Mouse (Mus musculus) stomach, postnatal 0 days (tissue): ENCODE results near the gene Col5a1. TPM values are rescaled to one million over a fixed set of nuclear protein-coding genes. Genes with fewer than 3 reads are reported as not detected.

Experiments
- ATAC-seq: fragments of 200-750 bp; cut with Nextera tagmentation; 2 replicates; pipeline ENCODE4 v1.8.0; 2017; ENCODE audit not compliant: low FRiP score, low TSS enrichment
- DNase-seq: peaks from one replicate; pipeline ENCODE4 v3.0.0-alpha.2; 2016; ENCODE audit warnings: low spot score
- H3K27ac ChIP-seq: fragments of 300-500 bp; sonication (generic); replicated peaks from 2 replicates; pipeline ENCODE4 v1.5.1; 2014; ENCODE audit warnings: mild to moderate bottlenecking, control low read depth
- H3K27me3 ChIP-seq: fragments of 300-500 bp; sonication (generic); 2 replicates; pipeline ENCODE4 v1.6.1; 2014; ENCODE audit warnings: low read length; ENCODE audit not compliant: control insufficient read depth, insufficient read depth
- H3K36me3 ChIP-seq: fragments of 300-500 bp; sonication (generic); 2 replicates; pipeline ENCODE4 v1.6.1; 2014; ENCODE audit warnings: low read length, mixed read lengths; ENCODE audit not compliant: control insufficient read depth, insufficient read depth
- H3K4me1 ChIP-seq: fragments of 300-500 bp; sonication (generic); replicated peaks from 2 replicates; pipeline ENCODE4 v1.6.1; 2014; ENCODE audit warnings: antibody characterized with exemption; ENCODE audit not compliant: control insufficient read depth, insufficient read depth
- H3K4me2 ChIP-seq: fragments of 300-500 bp; sonication (generic); replicated peaks from 2 replicates; pipeline ENCODE4 v1.6.1; 2014; ENCODE audit warnings: low read depth, mild to moderate bottlenecking, control low read depth, moderate library complexity
- H3K4me3 ChIP-seq: fragments of 300-500 bp; sonication (generic); 2 replicates; pipeline ENCODE4 v1.5.1; 2014; ENCODE audit warnings: low read depth, low read length, control low read depth
- H3K9ac ChIP-seq: fragments of 300-500 bp; sonication (generic); 2 replicates; pipeline ENCODE4 v1.6.1; 2014; ENCODE audit warnings: mild to moderate bottlenecking, low read length, control low read depth, mixed read lengths
- H3K9me3 ChIP-seq: fragments of 300-500 bp; sonication (generic); 2 replicates; pipeline ENCODE4 v1.6.1; 2016; ENCODE audit warnings: low read length; ENCODE audit not compliant: control insufficient read depth
- CTCF ChIP-seq: IDR thresholded peaks from 2 replicates; pipeline ENCODE4 v1.5.1; 2016; ENCODE audit warnings: antibody characterized with exemption, low read depth, mild to moderate bottlenecking, moderate library complexity
- EP300 ChIP-seq: optimal IDR thresholded peaks from 2 replicates; pipeline ENCODE3; 2016; ENCODE audit warnings: antibody characterized with exemption
- WGBS: fragments of 180-500 bp; shearing (Covaris S2); extraction: QIAGEN DNeasy Blood & Tissue Kit; methylation state at CpG from one replicate; pipeline ENCODE4 v1.1.7; 2014; 5-methylcytosine and 5-hydroxymethylcytosine counted together
- polyA plus RNA-seq: library from polyadenylated mRNA; unstranded; fragments of >200 nt; fragmentation: Nextera tagmentation; extraction: Ambion mirVana; gene quantifications from 2 replicates; pipeline ENCODE4 v1.2.1, GENCODE M21; 2015

Col5a1 gene
- polyA plus RNA-seq, 1 experiment from 2014 or later = 69.2 TPM

DNA sequence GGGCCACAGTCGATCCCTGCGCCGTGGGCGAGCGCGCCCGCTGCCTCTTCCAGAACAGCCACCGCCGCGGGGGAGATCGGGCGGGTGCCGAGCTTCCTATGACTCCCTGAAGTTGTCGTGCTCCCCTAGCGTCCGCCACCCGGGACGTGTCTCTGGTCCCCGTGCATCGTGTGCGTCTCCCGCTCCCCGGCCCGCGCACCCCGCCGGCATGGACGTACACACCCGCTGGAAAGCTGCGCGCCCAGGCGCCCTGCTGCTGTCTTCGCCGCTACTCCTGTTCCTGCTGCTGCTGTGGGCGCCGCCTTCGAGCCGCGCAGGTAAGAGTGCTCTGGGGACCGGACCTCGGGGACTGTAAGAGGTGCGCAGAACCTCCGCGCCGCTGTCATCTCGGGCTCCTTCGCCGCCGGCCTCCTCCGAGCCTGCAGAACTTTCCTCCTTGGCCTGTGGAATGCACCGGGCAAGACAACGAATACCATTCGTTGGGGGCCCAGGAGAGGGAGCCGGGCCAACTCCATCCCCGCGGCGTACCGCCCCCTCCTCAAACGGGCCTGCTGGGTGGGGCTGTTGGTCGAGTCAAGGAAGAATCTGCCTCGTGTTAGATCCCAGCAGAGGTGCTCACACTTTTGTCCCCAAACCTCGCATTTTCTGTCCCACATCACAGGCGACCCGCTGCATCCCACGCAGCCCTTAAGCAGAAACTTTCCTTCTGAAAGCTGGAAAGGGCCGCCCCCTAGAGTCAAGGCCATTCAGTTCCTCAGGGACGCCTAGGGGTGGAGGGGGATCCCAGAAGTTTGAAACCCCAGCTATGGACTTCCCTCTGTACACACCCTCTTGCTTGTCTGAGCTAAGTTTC lies 609 bp downstream of the Col5a1 start:
- peak; percentile 76 for TF ChIP-seq CTCF
- TF ChIP-seq EP300 = no peak
- Histone ChIP-seq H3K4me2 (peak overlapping the region; percentile 84), H3K36me3 (no peaks in the 10 kb centered on the region), H3K27me3 (no peaks in the 10 kb centered on the region), H3K9me3 (no peaks in the 10 kb centered on the region), H3K4me3 (peak overlapping the region; percentile 73), H3K9ac (peak overlapping the region; percentile 86), H3K27ac (peak overlapping the region; percentile 96), H3K4me1 (peaks cover 3% of the 10 kb centered on the region; the same call in 1 of the 2 replicates)
- peak; percentile 8 for ATAC-seq
- DNase-seq = peak; percentile 54
- WGBS = under 1% methylated on average over 62 of the region's 67 CpGs

DNA sequence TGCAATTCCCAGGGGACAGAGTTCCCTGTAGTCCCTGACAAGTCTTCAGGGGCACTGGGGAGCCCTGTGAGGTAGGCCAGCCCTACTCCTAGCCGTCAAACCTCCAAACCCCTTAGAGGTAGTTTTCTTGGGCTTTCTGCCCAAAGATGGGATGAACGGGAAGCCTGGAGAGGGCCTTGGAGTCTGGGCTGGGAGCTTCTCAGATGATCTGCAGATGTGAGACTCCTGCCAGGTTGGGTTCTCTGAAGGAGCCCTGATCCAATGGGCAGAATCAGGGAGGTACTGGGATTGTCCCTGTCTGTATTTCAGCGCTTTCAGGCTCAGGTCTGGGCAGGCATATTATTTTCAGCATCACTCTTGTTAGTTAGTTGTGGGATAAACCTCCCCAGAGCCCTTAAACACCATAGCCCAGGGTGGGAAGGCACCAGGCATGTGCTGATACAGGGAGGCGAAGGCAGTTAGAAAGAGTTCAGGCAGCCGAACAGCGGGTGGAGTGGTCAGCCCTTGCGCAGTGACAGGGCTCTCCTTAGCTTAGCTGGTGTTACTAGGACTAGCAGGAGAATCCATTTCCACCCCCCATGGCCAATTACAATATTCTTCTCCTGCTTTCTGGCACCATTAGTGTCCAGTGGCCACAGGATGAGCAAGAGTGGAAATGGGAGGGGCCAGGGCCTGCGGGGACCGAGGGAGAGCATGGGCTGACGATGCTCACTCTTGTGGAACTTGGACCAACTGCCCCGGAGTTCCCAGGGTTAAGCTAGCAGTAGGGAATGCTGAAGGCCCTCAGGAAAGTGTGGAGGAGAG lies 1.4 kb downstream of the Col5a1 start:
- H3K9me3 ChIP-seq = no peaks in the 10 kb centered on the region
- H3K4me1 ChIP-seq = peaks cover 3% of the 10 kb centered on the region; the same call in 1 of the 2 replicates
- H3K36me3 ChIP-seq = no peaks in the 10 kb centered on the region
- 20% methylated on average over 11 of the region's 11 CpGs for WGBS
- peak overlapping the region; percentile 73 for H3K4me3 ChIP-seq
- peak overlapping the region; percentile 96 for H3K27ac ChIP-seq
- no peak for DNase-seq
- H3K9ac ChIP-seq = peak overlapping the region; percentile 86
- TF ChIP-seq EP300 (no peak), CTCF (no peak)
- peak overlapping the region; percentile 84 for H3K4me2 ChIP-seq
- H3K27me3 ChIP-seq = no peaks in the 10 kb centered on the region
- no peak for ATAC-seq

DNA sequence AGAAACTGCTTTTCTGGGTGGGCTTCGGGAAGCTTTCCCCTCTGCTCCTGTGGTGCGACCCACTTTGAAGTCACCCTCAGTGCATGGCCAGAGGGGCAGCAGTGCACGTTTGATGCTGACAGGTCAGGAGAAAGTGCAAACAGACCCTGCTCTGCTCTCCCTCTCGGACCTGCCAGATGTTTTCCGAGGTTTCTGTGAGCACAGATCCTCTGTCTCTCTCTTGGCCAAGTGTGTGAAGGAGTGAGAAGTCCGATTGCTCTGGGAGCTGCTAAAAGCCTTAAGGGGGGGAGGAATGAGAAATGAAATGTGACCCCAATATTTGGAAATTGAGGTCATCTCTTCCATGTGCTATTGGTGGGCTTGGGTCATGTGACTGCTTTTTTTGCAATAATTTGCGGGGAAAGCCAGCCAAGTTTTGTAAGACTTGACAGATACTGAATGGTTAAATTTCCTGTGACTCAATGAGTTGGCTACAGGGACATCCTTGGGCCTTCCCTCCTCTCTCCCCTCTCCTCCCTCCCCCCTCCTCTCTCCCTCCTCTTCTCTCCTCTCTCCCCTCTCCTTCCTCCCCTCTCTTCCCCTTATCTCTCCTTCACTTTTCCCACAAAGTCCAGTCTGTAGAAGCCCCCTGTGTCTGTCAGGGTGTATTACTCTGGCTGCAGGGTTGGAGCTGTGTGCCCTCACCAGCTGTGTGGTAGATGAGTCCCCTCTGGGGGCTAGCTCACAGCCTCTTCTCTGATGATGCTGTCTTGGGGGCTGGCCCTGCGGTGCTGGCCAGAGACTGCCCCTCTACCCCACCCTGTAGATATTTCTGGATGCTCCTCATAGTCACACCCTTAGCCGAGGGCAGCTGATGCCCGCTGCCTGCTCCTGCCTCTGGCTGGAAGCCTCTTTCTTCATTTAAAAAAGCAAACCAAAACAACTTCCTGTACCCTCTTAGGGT lies 2.6 kb downstream of the Col5a1 start:
- 22% methylated on average over 10 of the region's 10 CpGs for WGBS
- H3K4me1 ChIP-seq = peaks cover 3% of the 10 kb centered on the region; the same call in 1 of the 2 replicates
- TF ChIP-seq EP300 (no peak), CTCF (no peak)
- peak overlapping the region; percentile 86 for H3K9ac ChIP-seq
- H3K4me2 ChIP-seq = peak overlapping the region; percentile 84
- H3K27ac ChIP-seq = peak overlapping the region; percentile 96
- H3K27me3 ChIP-seq = no peaks in the 10 kb centered on the region
- DNase-seq (no peak), ATAC-seq (peak; percentile 27; the same call in 1 of the 2 replicates)
- H3K36me3 ChIP-seq = no peaks in the 10 kb centered on the region
- no peaks in the 10 kb centered on the region for H3K9me3 ChIP-seq
- peak overlapping the region; percentile 73 for H3K4me3 ChIP-seq

GRCm38 (mm10) chr2:27891922-27892541 lies 5.8 kb downstream of the Col5a1 start:
- ATAC-seq (no peak), DNase-seq (no peak)
- H3K4me3 ChIP-seq = no peak overlapping the region
- H3K36me3 ChIP-seq = no peaks in the 10 kb centered on the region
- no peaks in the 10 kb centered on the region for H3K9me3 ChIP-seq
- H3K4me2 ChIP-seq = no peak overlapping the region
- 77% methylated on average over 7 of the region's 7 CpGs for WGBS
- peaks cover 3% of the 10 kb centered on the region; the same call in 1 of the 2 replicates for H3K4me1 ChIP-seq
- no peaks in the 10 kb centered on the region for H3K27me3 ChIP-seq
- TF ChIP-seq CTCF (no peak), EP300 (no peak)
- H3K9ac ChIP-seq = no peak overlapping the region
- H3K27ac ChIP-seq = no peak overlapping the region

DNA sequence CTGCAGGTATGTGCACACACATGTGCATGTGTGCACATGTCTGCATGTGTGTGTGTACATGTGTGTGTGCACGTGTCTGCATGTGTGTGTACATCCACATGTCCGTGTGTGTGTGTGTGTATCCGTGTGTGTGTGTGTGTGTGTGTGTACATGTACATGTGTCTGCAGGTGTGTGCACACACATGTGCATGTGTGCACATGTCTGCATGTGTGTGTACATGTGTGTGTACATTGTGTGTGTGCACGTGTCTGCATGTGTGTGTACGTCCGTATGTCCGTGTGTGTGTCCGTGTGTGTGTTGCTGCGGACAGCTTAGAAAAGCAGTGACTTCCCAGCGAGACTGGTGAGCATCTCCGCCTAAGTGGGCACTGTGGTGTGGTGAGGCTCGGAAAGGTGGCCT lies 6.8 kb downstream of the Col5a1 start:
- WGBS = 91% methylated on average over 12 of the region's 12 CpGs
- no peak for DNase-seq

More for the DNA sequence above, 6.8 kb downstream of the Col5a1 start:
- no peak for TF ChIP-seq EP300
- TF ChIP-seq CTCF = no peak
- Histone ChIP-seq H3K36me3 (no peaks in the 10 kb centered on the region), H3K4me1 (peaks cover 3% of the 10 kb centered on the region; the same call in 1 of the 2 replicates), H3K4me2 (no peak overlapping the region), H3K9me3 (no peaks in the 10 kb centered on the region), H3K9ac (no peak overlapping the region), H3K27me3 (no peaks in the 10 kb centered on the region), H3K27ac (no peak overlapping the region), H3K4me3 (no peak overlapping the region)
- no peak for ATAC-seq
